Mouse (Mus musculus): ENCODE results near the gene Arpc3. TPM values are rescaled to one million over a fixed set of nuclear protein-coding genes. Genes with fewer than 3 reads are reported as not detected.

Gene Arpc3
- polyA plus RNA-seq (2012; rRNA removed): 114 and 144 TPM in 2 replicates

GRCm38 (mm10) chr5:122391786-122392180 is at the start of gene Arpc3:
Gene Arpc3 (plus strand): TSS chr5:122391878.
- DNase-seq: peak; percentile 91
- TF ChIP-seq POLR2A (IDR thresholded peaks at IDR 0.05; ENCODE audit: borderline replicate concordance, extremely low read depth, low read depth, low read length) (peak; percentile 90), CTCF (IDR thresholded peaks at IDR 0.05; ENCODE audit: insufficient read depth, low read length) (peak; percentile 92)
- under 1% methylated on average over 39 of the region's 39 CpGs for WGBS
- Histone ChIP-seq H3K4me1 (ENCODE audit: control insufficient read depth, insufficient read depth, low read length) (peaks cover 9% of the 10 kb centered on the region; the same call in 1 of the 2 replicates), H3K4me3 (replicated peaks; ENCODE audit: extremely low read depth, low read depth, low read length) (peak within 1 kb of the TSS; percentile 83)

GRCm38 (mm10) chr5:122342874-122343273 is 48.8 kb upstream of the Arpc3 start:
- no peak for DNase-seq
- H3K4me3 ChIP-seq (replicated peaks; ENCODE audit: extremely low read depth, low read depth, low read length): no peak overlapping the region
- WGBS: 58% methylated on average over 1 of the region's 1 CpGs

GRCm38 (mm10) chr5:122343768-122344167 is 47.9 kb upstream of the Arpc3 start:
- WGBS: 48% methylated on average over 7 of the region's 7 CpGs

More at GRCm38 (mm10) chr5:122342874-122343273, 48.8 kb upstream of the Arpc3 start:
- H3K4me1 ChIP-seq (ENCODE audit: control insufficient read depth, insufficient read depth, low read length): no peaks in the 10 kb centered on the region; the same call in 1 of the 2 replicates
- TF ChIP-seq POLR2A (IDR thresholded peaks at IDR 0.05; ENCODE audit: borderline replicate concordance, extremely low read depth, low read depth, low read length) (no peak), CTCF (IDR thresholded peaks at IDR 0.05; ENCODE audit: insufficient read depth, low read length) (no peak)

GRCm38 (mm10) chr5:122344260-122344659 is 47.4 kb upstream of the Arpc3 start:
- peak; percentile 81 for DNase-seq
- no peak overlapping the region for H3K4me3 ChIP-seq (replicated peaks; ENCODE audit: extremely low read depth, low read depth, low read length)
- H3K4me1 ChIP-seq (ENCODE audit: control insufficient read depth, insufficient read depth, low read length): no peaks in the 10 kb centered on the region; the same call in 1 of the 2 replicates
- TF ChIP-seq POLR2A (IDR thresholded peaks at IDR 0.05; ENCODE audit: borderline replicate concordance, extremely low read depth, low read depth, low read length) (no peak), CTCF (IDR thresholded peaks at IDR 0.05; ENCODE audit: insufficient read depth, low read length) (peak; percentile 92)
- WGBS: 5% methylated on average over 5 of the region's 5 CpGs

More at GRCm38 (mm10) chr5:122343768-122344167, 47.9 kb upstream of the Arpc3 start:
- TF ChIP-seq CTCF (IDR thresholded peaks at IDR 0.05; ENCODE audit: insufficient read depth, low read length) (no peak), POLR2A (IDR thresholded peaks at IDR 0.05; ENCODE audit: borderline replicate concordance, extremely low read depth, low read depth, low read length) (no peak)
- Histone ChIP-seq H3K4me3 (replicated peaks; ENCODE audit: extremely low read depth, low read depth, low read length) (no peak overlapping the region), H3K4me1 (ENCODE audit: control insufficient read depth, insufficient read depth, low read length) (no peaks in the 10 kb centered on the region; the same call in 1 of the 2 replicates)
- DNase-seq: no peak

- TF ChIP-seq POLR2A (IDR thresholded peaks at IDR 0.05; ENCODE audit: borderline replicate concordance, extremely low read depth, low read depth, low read length): no peak
- no peak for TF ChIP-seq CTCF (IDR thresholded peaks at IDR 0.05; ENCODE audit: insufficient read depth, low read length)
These were observed 45.9 kb upstream of the Arpc3 start for GRCm38 (mm10) chr5:122345777-122346176.

GRCm38 (mm10) chr5:122353807-122354491 is 37.7 kb upstream of the Arpc3 start, which contains the start of the genes Rad9b and Vps29:
Gene Rad9b (minus strand): TSS chr5:122354233.
Gene Vps29 (plus strand): TSS chr5:122354369.
- WGBS: under 1% methylated on average over 51 of the region's 51 CpGs
- H3K4me1 ChIP-seq (ENCODE audit: control insufficient read depth, insufficient read depth, low read length): peaks cover 2% of the 10 kb centered on the region; the same call in 1 of the 2 replicates
- peak; percentile 97 for DNase-seq
- TF ChIP-seq CTCF (IDR thresholded peaks at IDR 0.05; ENCODE audit: insufficient read depth, low read length): no peak
- peak; percentile 54; the same call in 1 of the 2 replicates for TF ChIP-seq POLR2A (IDR thresholded peaks at IDR 0.05; ENCODE audit: borderline replicate concordance, extremely low read depth, low read depth, low read length)
- peak within 1 kb of the TSS; percentile 94 for H3K4me3 ChIP-seq (replicated peaks; ENCODE audit: extremely low read depth, low read depth, low read length)

More at GRCm38 (mm10) chr5:122345777-122346176, 45.9 kb upstream of the Arpc3 start:
- 82% methylated on average over 4 of the region's 4 CpGs for WGBS
- DNase-seq: no peak
- Histone ChIP-seq H3K4me3 (replicated peaks; ENCODE audit: extremely low read depth, low read depth, low read length) (no peak overlapping the region), H3K4me1 (ENCODE audit: control insufficient read depth, insufficient read depth, low read length) (no peaks in the 10 kb centered on the region; the same call in 1 of the 2 replicates)

GRCm38 (mm10) chr5:122354492-122355067 is 37.1 kb upstream of the Arpc3 start:
- WGBS: 1% methylated on average over 57 of the region's 57 CpGs
- no peak for DNase-seq
- H3K4me3 ChIP-seq (replicated peaks; ENCODE audit: extremely low read depth, low read depth, low read length): peak overlapping the region; percentile 85
- TF ChIP-seq CTCF (IDR thresholded peaks at IDR 0.05; ENCODE audit: insufficient read depth, low read length) (no peak), POLR2A (IDR thresholded peaks at IDR 0.05; ENCODE audit: borderline replicate concordance, extremely low read depth, low read depth, low read length) (no peak)
- peaks cover 2% of the 10 kb centered on the region; the same call in 1 of the 2 replicates for H3K4me1 ChIP-seq (ENCODE audit: control insufficient read depth, insufficient read depth, low read length)

- no peaks in the 10 kb centered on the region; the same call in 1 of the 2 replicates for H3K4me1 ChIP-seq (ENCODE audit: control insufficient read depth, insufficient read depth, low read length)
- DNase-seq: peak; percentile 17
- H3K4me3 ChIP-seq (replicated peaks; ENCODE audit: extremely low read depth, low read depth, low read length): peak within 1 kb of the TSS; percentile 84
- TF ChIP-seq POLR2A (IDR thresholded peaks at IDR 0.05; ENCODE audit: borderline replicate concordance, extremely low read depth, low read depth, low read length) (no peak), CTCF (IDR thresholded peaks at IDR 0.05; ENCODE audit: insufficient read depth, low read length) (no peak)
- 2% methylated on average over 33 of the region's 46 CpGs for whole genome bisulfite sequencing
These were observed 20.0 kb upstream of the Arpc3 start, which contains the start of gene Gpn3 for GRCm38 (mm10) chr5:122371591-122372191. Gene Gpn3 (plus strand): TSS chr5:122371876.

- Histone ChIP-seq H3K4me1 (ENCODE audit: control insufficient read depth, insufficient read depth, low read length) (no peaks in the 10 kb centered on the region; the same call in 1 of the 2 replicates), H3K4me3 (replicated peaks; ENCODE audit: extremely low read depth, low read depth, low read length) (peak within 1 kb of the TSS; percentile 84)
- peak; percentile 99 for DNase-seq
- TF ChIP-seq POLR2A (IDR thresholded peaks at IDR 0.05; ENCODE audit: borderline replicate concordance, extremely low read depth, low read depth, low read length) (peak; percentile 75; the same call in 1 of the 2 replicates), CTCF (IDR thresholded peaks at IDR 0.05; ENCODE audit: insufficient read depth, low read length) (no peak)
- under 1% methylated on average over 53 of the region's 53 CpGs for WGBS
These were observed 19.4 kb upstream of the Arpc3 start, which contains the start of gene Fam216a for GRCm38 (mm10) chr5:122372192-122372769. Gene Fam216a (minus strand): TSS chr5:122372364.

Data from lung, adult 2 months (tissue).